Mouse (Mus musculus): ENCODE measurements at regions not wholly inside any gene's neighbourhood (a gene's known extent, or its start where the extent isn't known, plus 50 kb on each side); places are given as distances from the start of the nearest gene placed in this dataset.

- Histone ChIP-seq H3K9ac (replicated peaks; ENCODE audit: low read length) (no peak overlapping the region), H3K4me2 (replicated peaks; ENCODE audit: low read depth, low read length) (no peak overlapping the region), H3K27me3 (ENCODE audit: insufficient read depth, low read length) (no peaks in the 10 kb centered on the region), H3K4me1 (ENCODE audit: insufficient read depth, low read length) (peaks cover 25% of the 10 kb centered on the region), H3K9me3 (ENCODE audit: low read length) (no peaks in the 10 kb centered on the region), H3K36me3 (ENCODE audit: insufficient read depth, low read length) (no peaks in the 10 kb centered on the region), H3K4me3 (ENCODE audit: low read length) (no peak overlapping the region), H3K27ac (ENCODE audit: low read length) (0 out of 2 replicates have a peak overlapping the region, but pooled peaks have one; percentile 3)
- no peak for ATAC-seq (ENCODE audit: low FRiP score, low TSS enrichment)
- WGBS, result 78% methylated on average over 10 of the region's 10 CpGs
Observed at GRCm38 (mm10) chr14:120849159-120849558, 61.9 kb upstream of the Ipo5 start.

- no peak overlapping the region for H3K4me2 ChIP-seq (replicated peaks; ENCODE audit: low read depth, low read length)
- no peaks in the 10 kb centered on the region for H3K27me3 ChIP-seq (ENCODE audit: insufficient read depth, low read length)
- H3K9ac ChIP-seq (replicated peaks; ENCODE audit: low read length), result no peak overlapping the region
- no peak overlapping the region for H3K27ac ChIP-seq (ENCODE audit: low read length)
- ATAC-seq (ENCODE audit: low FRiP score, low TSS enrichment), result no peak
- WGBS, result 86% methylated on average over 5 of the region's 5 CpGs
- H3K4me3 ChIP-seq (ENCODE audit: low read length), result no peak overlapping the region
- peaks cover 9% of the 10 kb centered on the region; the same call in 1 of the 2 replicates for H3K9me3 ChIP-seq (ENCODE audit: low read length)
- peaks cover 12% of the 10 kb centered on the region for H3K4me1 ChIP-seq (ENCODE audit: insufficient read depth, low read length)
- H3K36me3 ChIP-seq (ENCODE audit: insufficient read depth, low read length), result no peaks in the 10 kb centered on the region
Observed at GRCm38 (mm10) chr14:120853643-120854042, 57.4 kb upstream of the Ipo5 start.

- Histone ChIP-seq H3K4me1 (ENCODE audit: insufficient read depth, low read length) (peaks cover 8% of the 10 kb centered on the region), H3K9ac (replicated peaks; ENCODE audit: low read length) (no peak overlapping the region), H3K36me3 (ENCODE audit: insufficient read depth, low read length) (no peaks in the 10 kb centered on the region), H3K27ac (ENCODE audit: low read length) (no peak overlapping the region), H3K4me2 (replicated peaks; ENCODE audit: low read depth, low read length) (no peak overlapping the region), H3K9me3 (ENCODE audit: low read length) (peaks cover 15% of the 10 kb centered on the region; the same call in 1 of the 2 replicates), H3K4me3 (ENCODE audit: low read length) (no peak overlapping the region), H3K27me3 (ENCODE audit: insufficient read depth, low read length) (no peaks in the 10 kb centered on the region)
- ATAC-seq (ENCODE audit: low FRiP score, low TSS enrichment), result no peak
- 74% methylated on average over 7 of the region's 7 CpGs for WGBS
Observed at GRCm38 (mm10) chr14:120854559-120854958, 56.5 kb upstream of the Ipo5 start.

- Histone ChIP-seq H3K4me3 (ENCODE audit: low read length) (no peak overlapping the region), H3K4me1 (ENCODE audit: insufficient read depth, low read length) (peaks cover 5% of the 10 kb centered on the region), H3K36me3 (ENCODE audit: insufficient read depth, low read length) (no peaks in the 10 kb centered on the region), H3K4me2 (replicated peaks; ENCODE audit: low read depth, low read length) (no peak overlapping the region), H3K27ac (ENCODE audit: low read length) (no peak overlapping the region), H3K9me3 (ENCODE audit: low read length) (peaks cover 15% of the 10 kb centered on the region; the same call in 1 of the 2 replicates), H3K9ac (replicated peaks; ENCODE audit: low read length) (no peak overlapping the region), H3K27me3 (ENCODE audit: insufficient read depth, low read length) (no peaks in the 10 kb centered on the region)
- 98% methylated on average over 13 of the region's 13 CpGs for WGBS
- no peak for ATAC-seq (ENCODE audit: low FRiP score, low TSS enrichment)
Observed at GRCm38 (mm10) chr14:120855181-120855580, 55.8 kb upstream of the Ipo5 start.

Measured in kidney, embryonic 16.5 days (tissue).